Mouse (Mus musculus): ENCODE data around the gene CT030661.1.
A peak's percentile ranks its signal among the peaks of the same experiment; 100 is the strongest.
"Not testable (repeated sequence)": the region's sequence is repeated elsewhere in the genome, so short reads cannot be mapped to it uniquely, and the experiment has no call there.

- TF ChIP-seq CTCF (IDR thresholded peaks at IDR 0.05; ENCODE audit: low read depth): 0 out of 2 replicates have a peak, but pooled peaks have one; percentile 4
- not testable (repeated sequence) for TF ChIP-seq EP300 (IDR thresholded peaks at IDR 0.05; ENCODE audit: low read depth)
Observed at GRCm38 (mm10) chr17:22314730-22315226, at the start of gene CT030661.1.

All from heart, postnatal 0 days (tissue).